Mouse (Mus musculus) testis, adult 2 months (tissue): ENCODE results near the gene Cds2. TPM values are rescaled to one million over a fixed set of nuclear protein-coding genes. Genes with fewer than 3 reads are reported as not detected.
"Not testable (repeated sequence)": the region's sequence is repeated elsewhere in the genome, so short reads cannot be mapped to it uniquely, and the experiment has no call there.

Experiments
- H3K27ac ChIP-seq: fragments of 200-500 bp; 2 replicates; pipeline ENCODE4 v1.5.1; 2012; ENCODE audit warnings: low read depth, low read length; ENCODE audit not compliant: control insufficient read depth, insufficient read depth
- H3K27me3 ChIP-seq: fragments of 200-500 bp; 2 replicates; pipeline ENCODE4 v1.6.1; 2012; ENCODE audit warnings: mild to moderate bottlenecking, low read length, moderate library complexity; ENCODE audit not compliant: control insufficient read depth, insufficient read depth
- H3K36me3 ChIP-seq: fragments of 200-500 bp; 2 replicates; pipeline ENCODE4 v1.6.1; 2012; ENCODE audit warnings: mild to moderate bottlenecking, low read length; ENCODE audit not compliant: control insufficient read depth, insufficient read depth
- H3K4me1 ChIP-seq: fragments of 200-500 bp; 2 replicates; pipeline ENCODE4 v1.6.1; 2012; ENCODE audit warnings: low read length; ENCODE audit not compliant: control insufficient read depth, insufficient read depth
- H3K4me3 ChIP-seq: fragments of 200-500 bp; 2 replicates; pipeline ENCODE4 v1.5.1; 2012; ENCODE audit warnings: low read depth, mild to moderate bottlenecking, low read length, moderate library complexity, mixed read lengths; ENCODE audit not compliant: control insufficient read depth
- CTCF ChIP-seq: fragments of 200-500 bp; IDR thresholded peaks from 2 replicates; pipeline ENCODE4 v1.5.1; 2012; ENCODE audit warnings: low read depth, mild to moderate bottlenecking, inconsistent platforms, low read length, moderate library complexity; ENCODE audit not compliant: control insufficient read depth, insufficient read depth, insufficient replicate concordance
- POLR2A ChIP-seq: fragments of 200-500 bp; IDR thresholded peaks from 2 replicates; pipeline ENCODE4 v1.6.1; 2012; ENCODE audit warnings: low read depth, mild to moderate bottlenecking, inconsistent platforms, low read length, moderate library complexity; ENCODE audit not compliant: control insufficient read depth
- polyA plus RNA-seq: library from polyadenylated mRNA; depleted of rRNA; stranded (reverse); fragments of >200 nt; gene quantifications from 2 replicates; pipeline ENCODE4 v1.2.3, GENCODE M21; 2012

The Cds2 gene
- polyA plus RNA-seq, 1 experiment, result 13.1 TPM

DNA sequence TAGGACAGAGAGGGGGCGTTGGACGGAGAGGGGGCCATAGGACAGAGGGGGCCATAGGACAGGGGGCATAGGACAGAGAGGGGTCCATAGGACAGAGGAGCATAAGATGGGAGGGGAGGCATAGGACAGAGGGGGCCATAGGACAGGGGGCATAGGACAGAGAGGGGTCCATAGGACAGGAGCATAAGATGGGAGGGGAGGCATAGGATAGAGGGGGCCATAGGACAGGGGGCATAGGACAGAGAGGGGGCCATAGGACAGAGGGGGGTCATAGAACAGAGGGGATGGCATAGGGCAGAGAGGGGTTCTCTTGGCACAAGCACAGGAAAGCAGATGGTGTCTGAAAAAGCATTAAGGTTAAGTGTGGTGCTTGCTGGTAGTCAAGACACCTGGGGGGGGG lies 50.6 kb downstream of the Cds2 start:
- no peak for TF ChIP-seq POLR2A
- no peak for TF ChIP-seq CTCF
- H3K4me3 ChIP-seq, result no peak overlapping the region
- no peaks in the 10 kb centered on the region for H3K4me1 ChIP-seq
- no peak overlapping the region for H3K27ac ChIP-seq
- H3K36me3 ChIP-seq, result no peaks in the 10 kb centered on the region; the same call in 1 of the 2 replicates
- H3K27me3 ChIP-seq, result no peaks in the 10 kb centered on the region

DNA sequence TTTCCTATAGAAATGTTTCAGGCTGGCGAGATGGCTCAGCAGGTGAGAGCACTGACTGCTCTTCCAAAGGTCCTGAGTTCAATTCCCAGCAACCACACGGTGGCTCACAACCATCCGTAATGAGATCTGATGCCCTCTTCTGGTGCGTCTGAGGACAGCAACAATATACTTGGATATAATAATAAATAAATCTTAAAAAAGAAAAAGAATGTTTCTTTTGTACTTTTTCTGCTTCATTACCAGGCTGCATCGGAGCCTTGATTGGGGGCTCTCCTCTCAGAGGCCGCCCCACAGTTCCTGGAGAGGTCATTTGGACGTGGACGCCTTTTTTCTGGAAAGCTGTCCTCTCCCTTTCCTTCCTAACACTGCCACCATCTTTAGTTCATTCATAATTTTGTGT lies 51.1 kb downstream of the Cds2 start:
- H3K4me1 ChIP-seq, H3K36me3 ChIP-seq, H3K4me3 ChIP-seq, H3K27ac ChIP-seq, H3K27me3 ChIP-seq: not testable (repeated sequence)

DNA sequence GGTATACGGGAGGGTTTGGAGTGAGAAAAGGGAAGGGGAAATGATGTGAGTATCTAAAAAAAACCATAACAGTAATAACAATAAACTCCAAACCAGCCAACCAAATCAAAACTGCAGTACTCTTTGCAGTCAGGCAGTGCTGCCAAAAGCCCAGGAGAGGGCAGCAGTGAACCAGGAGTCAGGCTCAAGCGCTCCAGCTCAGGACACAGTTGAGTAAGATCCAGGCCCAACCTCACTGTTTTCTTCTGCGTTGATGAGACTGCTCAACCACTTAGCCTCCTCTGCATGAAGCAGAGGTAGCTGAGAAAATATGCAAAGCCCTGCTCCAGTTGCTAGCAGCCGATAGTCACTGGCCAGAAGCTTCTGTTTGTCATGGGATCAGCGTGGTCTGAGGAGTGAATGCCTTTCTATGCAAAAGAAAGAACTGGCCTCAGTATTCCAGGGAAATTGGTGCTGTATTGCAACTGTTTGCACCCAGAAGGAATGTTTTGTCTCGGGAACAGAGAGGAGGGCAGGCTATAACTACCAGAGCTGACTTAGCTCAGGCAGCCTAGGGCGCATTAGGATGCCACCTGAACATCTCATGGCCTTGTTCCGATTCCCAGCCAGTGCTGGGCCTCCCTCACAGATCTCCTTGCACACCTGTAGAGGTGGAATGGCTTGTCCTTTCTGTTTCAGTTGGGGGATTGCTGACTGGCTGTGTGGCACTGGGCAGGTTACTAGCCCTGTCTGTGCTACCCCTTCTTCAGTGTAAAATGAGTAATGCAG lies 53.3 kb downstream of the Cds2 start:
- Histone ChIP-seq H3K27ac (no peak overlapping the region), H3K36me3 (no peaks in the 10 kb centered on the region)

DNA sequence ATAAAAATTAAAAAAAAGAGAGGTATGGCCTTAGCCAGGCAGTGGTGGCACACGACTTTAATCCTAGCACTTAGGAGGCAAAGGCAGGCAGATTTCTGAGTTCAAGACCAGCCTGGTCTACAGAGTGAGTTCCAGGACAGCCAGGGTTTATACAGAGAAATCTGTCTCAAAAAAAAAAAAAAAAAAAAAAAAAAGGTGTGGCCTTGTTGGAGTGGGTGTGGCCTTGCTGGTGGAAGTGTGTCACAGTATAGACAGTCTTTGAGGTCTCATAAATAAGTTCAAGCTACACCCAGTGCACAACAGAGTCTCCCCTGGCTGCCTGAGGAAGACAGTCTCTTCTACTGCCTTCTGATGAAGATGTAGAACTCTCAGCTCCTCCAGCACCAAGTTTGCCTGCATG lies 54.2 kb downstream of the Cds2 start:
- Histone ChIP-seq H3K4me1 (no peaks in the 10 kb centered on the region), H3K36me3 (no peaks in the 10 kb centered on the region), H3K27ac (no peak overlapping the region), H3K4me3 (no peak overlapping the region), H3K27me3 (no peaks in the 10 kb centered on the region)
- TF ChIP-seq CTCF (no peak), POLR2A (no peak)

More for the DNA sequence above, 53.3 kb downstream of the Cds2 start:
- Histone ChIP-seq H3K4me3 (no peak overlapping the region), H3K4me1 (no peaks in the 10 kb centered on the region), H3K27me3 (no peaks in the 10 kb centered on the region)
- TF ChIP-seq CTCF (peak; percentile 71; the same call in 1 of the 2 replicates), POLR2A (no peak)

DNA sequence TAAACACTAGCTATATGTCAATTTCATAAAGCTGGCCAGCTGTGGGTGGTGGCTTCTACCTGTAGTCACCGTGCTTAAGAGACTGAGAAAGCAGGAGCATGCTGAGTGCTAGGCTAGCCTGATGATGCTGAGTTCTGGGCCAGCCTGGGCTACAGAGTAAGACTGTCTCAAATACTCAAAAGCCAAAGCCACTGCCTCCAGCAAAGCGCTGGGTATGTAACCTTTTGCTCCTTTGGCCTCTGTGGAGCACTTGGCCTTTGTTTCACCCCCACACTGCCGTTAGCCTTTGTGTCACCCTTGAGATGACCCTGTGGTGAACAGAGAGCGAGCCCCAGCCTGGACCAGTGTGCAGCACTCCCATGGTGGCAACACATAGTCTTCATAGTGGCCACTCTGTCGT lies 57.6 kb downstream of the Cds2 start:
- no peaks in the 10 kb centered on the region for H3K4me1 ChIP-seq
- TF ChIP-seq CTCF (no peak), POLR2A (no peak)
- H3K27me3 ChIP-seq, result no peaks in the 10 kb centered on the region
- no peaks in the 10 kb centered on the region for H3K36me3 ChIP-seq
- H3K4me3 ChIP-seq, result no peak overlapping the region
- H3K27ac ChIP-seq, result no peak overlapping the region

DNA sequence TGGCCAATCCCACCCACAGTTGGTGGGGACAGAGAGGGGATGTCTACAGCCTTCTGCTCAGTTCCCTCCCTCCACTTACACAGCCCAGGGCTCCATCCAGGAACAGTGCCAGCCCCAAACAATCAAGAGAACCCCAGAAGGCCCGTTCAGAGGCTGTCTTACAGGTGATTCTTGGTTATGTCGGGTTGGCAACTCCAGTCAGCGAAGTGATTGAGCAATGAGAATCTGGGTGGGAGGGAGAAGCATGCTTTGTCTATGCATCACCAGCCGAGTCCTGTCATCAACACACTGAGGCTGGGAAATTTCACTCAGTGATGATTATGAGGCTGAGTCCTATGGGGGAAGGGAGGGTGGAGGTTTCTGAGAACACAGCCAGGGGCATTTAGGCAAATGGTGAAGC lies 60.6 kb downstream of the Cds2 start:
- H3K4me1 ChIP-seq, result no peaks in the 10 kb centered on the region
- TF ChIP-seq CTCF (no peak), POLR2A (no peak)
- H3K27ac ChIP-seq, result no peak overlapping the region
- no peaks in the 10 kb centered on the region for H3K27me3 ChIP-seq
- H3K36me3 ChIP-seq, result no peaks in the 10 kb centered on the region
- no peak overlapping the region for H3K4me3 ChIP-seq

DNA sequence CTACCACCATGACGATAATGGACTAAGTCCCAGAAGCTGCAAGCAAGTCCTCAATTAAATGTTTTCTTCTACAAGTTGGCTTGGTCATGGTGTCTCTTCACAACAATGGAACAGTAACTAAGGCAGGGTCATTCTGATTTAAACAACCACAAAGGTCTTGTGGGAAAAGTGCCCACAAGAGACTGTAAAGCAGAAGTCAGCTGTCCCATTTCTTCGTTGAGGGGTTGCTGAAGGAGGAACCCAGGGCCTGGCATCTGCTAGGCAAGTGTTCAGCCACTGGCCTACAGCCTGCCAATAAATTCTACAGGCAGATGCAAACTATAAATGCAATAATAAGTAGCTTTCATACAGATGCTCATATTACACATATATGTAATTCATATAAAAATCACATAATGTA lies 74.3 kb downstream of the Cds2 start:
- no peaks in the 10 kb centered on the region for H3K4me1 ChIP-seq
- no peak overlapping the region for H3K27ac ChIP-seq
- H3K27me3 ChIP-seq, result no peaks in the 10 kb centered on the region
- H3K36me3 ChIP-seq, result no peaks in the 10 kb centered on the region
- no peak overlapping the region for H3K4me3 ChIP-seq
- TF ChIP-seq CTCF (no peak), POLR2A (no peak)

DNA sequence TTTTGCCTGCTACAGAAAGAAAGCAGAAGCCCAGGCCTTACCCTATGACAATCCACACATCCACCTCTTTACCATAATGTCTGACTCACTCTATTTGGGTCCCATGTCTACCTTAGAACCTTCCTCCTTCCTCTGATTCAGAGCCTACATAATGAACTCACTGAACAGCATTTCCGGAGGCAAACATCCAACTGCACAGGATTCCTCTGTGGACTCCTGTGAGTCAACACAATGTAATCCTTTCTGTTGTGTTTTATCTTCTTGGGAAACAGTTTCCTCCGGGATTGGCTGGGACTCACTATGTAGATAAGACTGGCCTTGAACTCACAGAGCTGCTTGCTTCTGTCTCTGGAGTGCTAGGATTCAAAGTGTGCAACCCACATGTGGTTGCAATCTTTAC lies 77.4 kb downstream of the Cds2 start:
- H3K27me3 ChIP-seq, result no peaks in the 10 kb centered on the region
- no peak for TF ChIP-seq POLR2A
- TF ChIP-seq CTCF, result no peak
- H3K36me3 ChIP-seq, result no peaks in the 10 kb centered on the region
- no peaks in the 10 kb centered on the region for H3K4me1 ChIP-seq
- peak overlapping the region; percentile 73; the same call in 1 of the 2 replicates for H3K27ac ChIP-seq
- no peak overlapping the region for H3K4me3 ChIP-seq
